Mouse (Mus musculus) MN1 (cell line): ENCODE results near the gene Unc13c.

Source experiments
- DNase-seq: peaks from one replicate; pipeline ENCODE4 v3.0.0-alpha.2; 2016; ENCODE audit warnings: low spot score

Gene Unc13c

DNA sequence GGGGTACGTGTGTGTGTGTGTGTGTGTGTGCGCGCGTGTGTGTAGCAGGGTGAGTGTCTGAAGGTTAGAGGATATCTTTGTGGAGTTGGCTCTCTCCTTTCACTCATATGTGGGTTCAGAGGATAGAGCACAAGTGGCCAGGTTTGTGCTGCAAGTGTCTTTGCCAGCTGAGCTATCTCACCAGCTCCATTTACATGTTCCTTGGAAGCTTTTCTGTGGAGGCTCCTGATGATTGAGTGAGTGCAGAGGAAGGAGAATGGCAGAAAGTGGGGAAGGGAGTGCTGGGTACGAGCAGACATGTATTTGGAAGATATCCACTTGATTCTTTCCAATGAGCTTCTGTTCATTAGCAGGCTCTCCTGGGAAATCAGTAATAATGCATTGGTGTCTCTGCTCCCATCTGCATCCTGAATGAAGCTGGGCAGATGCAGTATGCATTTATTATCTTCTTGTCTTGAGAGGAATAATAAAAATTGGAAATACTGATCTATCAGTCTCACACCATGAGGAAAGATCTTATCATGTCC, 86.3 kb downstream of the Unc13c start:
- DNase-seq, result no peak

DNA sequence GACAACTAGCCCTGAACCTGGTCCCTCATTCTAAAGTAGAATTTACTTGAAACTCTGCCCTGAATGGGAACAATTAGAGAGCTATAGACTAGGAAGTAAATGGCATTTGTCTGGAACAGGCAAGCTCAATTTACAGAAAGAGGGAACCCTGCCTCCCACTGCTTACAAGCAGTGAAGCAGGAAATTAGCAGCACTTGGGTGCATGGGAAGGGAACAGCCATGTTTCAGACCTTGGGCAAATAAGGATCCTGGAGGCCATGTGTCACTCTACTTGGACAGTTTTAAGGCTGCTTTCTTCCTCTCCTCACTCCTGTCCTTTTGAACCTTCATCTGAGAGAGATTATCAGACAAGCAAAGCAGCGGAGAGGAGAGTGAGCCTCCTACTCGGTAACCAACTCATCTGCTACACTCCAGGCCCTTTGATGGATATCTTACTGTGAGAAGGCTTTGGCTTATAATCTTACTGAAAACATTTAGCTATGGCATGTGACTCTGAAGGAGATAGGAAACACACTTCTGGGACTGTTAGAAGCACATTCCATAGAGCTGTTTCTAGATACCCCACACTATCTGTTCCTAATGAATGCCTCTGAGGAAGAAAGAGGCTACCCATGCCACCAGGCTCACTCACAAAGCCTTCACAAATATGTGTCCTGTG, 101.2 kb downstream of the Unc13c start:
- no peak for DNase-seq

DNA sequence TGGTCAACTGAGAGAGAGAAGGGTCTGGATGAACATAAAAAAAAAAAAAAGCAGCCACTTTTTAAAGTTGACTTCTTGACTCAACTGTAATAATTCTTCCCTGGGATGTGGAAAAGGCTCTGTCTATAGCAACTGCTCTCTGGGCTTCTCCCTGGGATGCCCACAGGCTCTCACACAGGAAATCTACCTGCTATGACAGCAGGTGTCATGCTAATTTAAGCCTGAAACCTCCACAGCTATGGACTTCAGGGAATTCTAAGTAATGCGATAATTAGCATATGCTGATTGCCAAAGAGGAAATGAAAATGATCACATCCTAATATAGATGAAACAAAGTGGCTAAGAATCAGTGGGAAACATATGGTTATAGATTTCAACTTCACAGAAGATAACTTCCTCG, 102.1 kb downstream of the Unc13c start:
- no peak for DNase-seq

DNA sequence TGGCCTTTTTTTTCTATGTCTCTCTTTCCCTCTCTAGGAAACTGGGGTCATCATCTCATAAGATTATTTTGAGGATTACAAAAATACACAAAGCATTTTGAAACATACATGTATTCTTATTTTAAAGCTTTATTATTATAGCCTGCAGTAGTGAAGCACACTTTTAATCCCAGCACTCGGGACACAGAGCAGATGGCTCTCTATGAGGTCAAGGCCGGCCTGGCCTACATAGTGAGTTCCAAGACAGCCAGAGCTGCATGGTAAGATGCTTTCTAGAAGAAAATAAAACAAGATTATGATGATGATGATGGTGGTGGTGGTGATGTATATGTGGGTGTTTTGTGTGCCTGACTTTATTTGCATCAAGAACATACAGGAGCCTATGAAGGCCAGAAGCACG, 109.3 kb downstream of the Unc13c start:
- no peak for DNase-seq

DNA sequence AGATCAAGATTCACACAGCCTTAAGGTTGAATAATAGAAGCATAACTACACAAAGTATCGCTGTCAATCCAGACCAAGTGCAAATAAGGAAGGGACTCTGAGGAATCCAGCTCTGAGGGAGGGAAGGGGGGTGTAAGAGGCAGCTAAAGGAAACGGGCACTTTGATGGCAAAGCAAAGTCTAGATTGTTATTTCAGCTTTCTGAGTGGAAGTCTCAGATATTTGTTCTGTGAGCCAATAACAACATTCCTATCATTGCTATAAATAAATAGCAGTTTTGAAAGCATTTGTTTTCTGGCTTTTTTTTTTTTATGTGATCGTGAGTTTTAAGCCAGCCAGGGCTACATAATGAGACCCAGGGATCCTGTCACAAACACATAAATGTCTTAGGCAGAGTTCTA, 114.5 kb downstream of the Unc13c start:
- no peak for DNase-seq

DNA sequence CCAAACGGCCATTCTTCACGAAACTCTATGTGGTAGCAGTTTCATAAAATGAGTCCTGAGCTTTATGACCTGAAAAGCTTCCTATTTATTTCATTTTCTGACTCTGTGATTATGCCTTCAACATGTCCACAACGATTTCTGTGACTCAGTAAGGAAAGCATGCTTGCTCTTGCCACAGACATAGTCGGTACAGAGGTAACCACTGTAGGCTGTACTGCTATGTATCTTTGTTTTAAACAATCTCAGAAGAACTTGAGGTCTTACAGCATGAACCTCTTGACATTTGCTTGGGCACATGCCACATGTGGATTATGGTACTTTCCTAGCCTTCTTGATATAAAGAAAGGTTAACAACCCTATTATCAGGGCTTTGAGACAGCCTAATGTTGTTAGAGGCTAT, 162.1 kb downstream of the Unc13c start:
- no peak for DNase-seq

DNA sequence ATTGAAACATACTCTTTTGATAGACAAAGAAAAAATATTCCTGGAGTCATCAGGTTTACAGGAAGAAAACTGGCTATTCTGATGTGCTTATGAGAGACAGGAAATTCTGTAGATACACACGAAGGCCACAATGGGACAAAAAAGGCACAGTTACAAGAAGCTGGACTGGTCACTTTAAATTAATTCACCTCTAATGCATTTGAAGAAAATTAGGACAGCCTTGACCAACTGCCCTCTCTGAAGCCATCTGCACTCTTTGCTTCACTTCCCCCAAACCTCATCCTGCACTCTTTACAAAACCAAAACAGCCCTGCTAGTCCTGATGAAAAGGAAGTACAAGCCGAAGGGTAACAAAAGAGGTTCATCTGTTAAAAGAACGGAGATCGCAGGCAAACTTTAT, 194.2 kb downstream of the Unc13c start:
- no peak for DNase-seq

DNA sequence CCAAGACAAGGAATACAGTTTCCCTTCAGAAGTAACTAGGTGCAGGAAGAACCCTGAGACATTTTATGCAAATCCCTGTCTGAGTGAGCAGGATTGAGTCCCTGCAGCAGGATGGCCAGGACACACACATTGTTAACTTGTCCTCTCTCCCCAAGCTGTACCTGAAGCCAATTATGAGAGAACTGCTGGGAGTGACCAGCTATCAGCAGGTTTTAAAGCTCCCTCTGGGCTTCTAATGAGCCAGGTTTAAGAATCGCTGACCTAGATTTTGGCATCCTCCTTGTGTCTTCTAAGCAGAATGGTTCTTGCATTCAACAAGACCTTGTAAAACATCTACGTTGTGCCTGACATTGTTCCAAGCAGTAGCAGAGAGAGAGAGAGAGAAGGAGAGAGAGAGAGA, 213.6 kb downstream of the Unc13c start:
- DNase-seq, result no peak

DNA sequence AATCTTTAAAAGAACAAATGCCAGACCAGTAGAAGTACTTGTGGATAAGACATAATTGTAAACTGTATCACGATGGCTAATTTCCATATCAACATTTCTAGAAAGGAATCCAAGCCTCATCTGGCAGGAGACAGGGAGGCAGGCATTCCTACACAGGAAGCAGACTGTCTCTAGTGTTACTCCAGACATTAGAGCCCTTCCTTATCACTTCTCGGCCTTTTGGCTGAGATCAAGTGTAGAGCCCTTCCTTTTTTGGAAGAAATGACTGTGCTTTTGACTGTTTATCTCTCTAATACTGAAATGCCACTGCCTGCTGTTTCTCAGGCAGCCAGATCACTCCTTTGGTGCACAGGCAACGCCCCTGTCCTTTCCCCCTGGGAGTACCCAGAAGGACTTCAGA, 215.3 kb downstream of the Unc13c start:
- DNase-seq, result no peak

DNA sequence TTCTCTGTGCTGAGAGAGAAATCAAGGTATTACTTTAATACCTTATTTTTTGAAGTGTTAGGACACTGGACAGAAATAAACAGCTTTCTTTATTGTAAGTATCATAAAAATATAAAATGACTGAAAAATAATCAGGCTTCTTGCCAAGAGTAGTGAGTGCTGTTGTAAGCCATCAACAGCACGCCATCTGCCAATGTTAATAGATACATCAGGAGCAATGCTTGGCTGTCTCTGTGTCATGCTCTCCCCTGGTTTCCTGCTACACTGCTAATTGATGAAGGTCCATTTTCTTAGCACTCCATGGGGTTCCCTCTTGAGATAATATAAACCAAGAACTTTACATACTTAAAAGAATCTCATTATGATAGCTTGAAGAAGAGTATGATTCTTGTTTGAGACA, 217.4 kb downstream of the Unc13c start:
- DNase-seq, result no peak

DNA sequence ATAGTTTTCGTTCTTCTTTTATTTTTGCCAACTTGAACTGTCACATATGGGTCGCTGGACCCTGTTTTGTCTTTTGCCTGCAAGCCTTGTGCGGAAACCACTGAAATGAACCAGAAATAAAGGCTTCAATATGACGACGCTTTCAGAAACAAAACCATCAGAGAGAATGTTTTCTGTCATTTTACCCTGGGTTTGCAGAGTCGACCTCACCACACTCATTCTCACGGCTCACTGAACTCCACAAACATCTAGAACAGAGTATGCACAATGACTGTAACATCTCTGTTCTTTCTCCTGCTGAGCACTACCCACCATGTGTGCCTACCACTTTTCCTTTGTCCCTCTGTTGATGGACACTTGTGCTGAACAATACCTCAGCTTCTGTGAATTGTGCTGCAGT, 234.3 kb downstream of the Unc13c start:
- no peak for DNase-seq

DNA sequence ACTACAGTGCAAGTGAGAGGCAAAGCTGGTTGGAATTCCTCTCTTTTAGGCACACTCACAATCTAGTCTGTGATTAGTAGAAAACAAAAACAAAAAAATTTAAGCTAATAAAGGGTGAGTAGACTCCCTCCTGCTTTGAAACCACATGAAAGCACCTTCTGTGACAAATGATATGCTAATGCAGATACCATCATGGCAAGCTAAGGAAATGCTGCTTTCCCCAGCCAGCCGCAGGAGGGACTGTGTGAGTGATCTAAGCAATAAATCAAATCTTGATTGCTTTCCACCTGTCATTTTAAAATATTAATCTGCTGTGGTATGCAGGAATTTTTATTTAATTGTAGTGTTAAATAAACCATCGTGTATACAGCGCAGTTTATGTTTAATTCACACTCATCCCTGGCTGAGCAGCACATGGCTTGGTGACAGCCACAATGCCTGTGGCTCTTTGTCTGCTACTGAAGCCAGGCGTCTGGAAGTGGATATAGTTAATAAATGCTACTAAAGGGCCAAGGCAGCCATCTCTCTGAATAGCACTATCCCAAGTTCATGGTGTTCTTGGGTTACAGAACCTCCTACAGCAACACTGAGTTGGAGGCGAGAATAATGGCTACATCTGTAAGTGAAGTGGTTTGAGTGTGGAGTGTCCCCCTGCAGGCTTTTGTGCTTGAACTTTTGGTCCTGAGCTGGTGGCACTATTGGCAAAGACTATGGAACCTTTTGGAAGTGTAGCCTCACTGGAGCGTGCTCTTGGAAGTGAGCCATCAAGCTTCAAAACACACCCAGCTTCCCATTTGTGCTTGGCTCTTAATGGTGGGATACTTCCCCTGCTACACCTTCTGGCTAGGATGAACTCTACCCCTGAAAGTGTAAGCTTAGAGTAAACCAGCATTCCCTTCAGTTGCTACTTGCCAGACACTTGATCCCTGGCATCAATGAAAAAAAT, 242.8 kb downstream of the Unc13c start:
- DNase-seq, result no peak

DNA sequence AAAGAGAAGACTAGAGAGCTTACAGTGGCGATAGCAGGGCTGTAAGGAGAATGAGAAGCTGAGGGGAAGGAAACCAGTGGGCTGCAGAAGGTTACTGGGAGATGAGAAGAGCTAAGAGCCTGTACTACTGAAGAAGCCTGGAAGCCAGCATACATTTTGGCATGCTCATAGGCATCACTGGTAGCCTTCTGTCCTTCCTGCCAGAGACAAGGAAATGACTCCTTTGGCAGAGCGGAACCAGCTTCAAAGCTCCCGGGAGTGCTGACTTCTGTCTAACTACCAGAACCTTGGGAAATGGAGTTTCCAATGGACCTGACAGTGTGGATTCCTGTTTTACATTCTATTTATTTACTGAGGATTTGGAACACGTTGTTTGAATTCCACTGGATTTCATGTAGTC, 244.0 kb downstream of the Unc13c start:
- no peak for DNase-seq

DNA sequence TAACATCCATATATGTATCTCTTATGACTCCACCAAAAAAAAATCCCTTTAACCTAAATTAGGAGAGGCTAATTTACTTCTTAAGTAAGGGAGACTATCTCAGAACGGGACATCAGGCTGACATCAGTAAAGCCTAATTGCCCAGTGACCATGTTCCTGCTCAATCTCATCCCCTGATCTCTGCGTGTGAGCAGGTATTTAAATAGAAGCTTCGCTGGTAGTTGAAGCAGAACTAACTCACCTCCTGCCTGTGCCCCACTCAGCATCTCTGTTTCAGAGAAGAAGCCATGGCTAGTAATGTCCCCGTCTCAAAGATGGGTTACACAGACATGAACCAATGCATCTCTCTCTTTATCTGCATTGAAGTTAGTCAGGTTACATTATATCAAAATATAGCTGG, 255.3 kb downstream of the Unc13c start:
- no peak for DNase-seq

DNA sequence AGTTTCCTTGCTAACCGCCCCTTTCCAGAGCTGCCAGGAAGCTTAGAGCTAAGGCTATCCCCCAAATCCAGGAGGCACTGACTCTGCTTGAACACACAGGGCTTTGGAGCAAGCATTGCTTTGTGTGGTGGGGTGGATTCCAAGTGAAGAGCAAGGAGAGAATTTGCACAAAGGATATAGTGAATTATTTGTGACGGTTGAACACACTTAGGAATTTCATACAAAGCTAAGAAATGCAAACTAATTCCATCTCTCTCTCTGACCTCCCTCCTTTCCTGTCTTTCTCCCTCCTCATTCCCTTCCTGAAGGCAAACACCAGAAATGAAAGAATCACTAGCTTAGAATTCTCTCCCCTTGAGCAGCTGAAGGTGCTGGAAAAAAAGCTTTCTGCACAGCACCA, 271.7 kb downstream of the Unc13c start:
- DNase-seq, result no peak

DNA sequence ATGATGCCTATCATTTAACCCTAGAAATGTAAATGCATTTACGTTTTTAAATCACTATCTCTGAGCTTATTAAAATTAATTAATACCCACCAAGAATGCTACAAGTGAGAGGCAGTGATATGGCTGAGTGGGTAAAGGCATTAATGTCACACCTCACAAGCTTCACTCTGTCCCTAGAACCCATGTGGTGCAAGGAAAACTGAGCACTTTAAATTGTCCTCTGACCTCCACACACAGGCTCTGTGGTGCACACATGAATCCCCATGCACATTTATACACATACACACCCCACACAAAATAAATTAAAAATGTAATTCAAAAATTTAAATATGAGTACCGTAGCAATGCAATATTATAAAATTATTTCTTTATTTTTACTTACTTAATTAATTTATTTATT, 287.2 kb downstream of the Unc13c start:
- no peak for DNase-seq

DNA sequence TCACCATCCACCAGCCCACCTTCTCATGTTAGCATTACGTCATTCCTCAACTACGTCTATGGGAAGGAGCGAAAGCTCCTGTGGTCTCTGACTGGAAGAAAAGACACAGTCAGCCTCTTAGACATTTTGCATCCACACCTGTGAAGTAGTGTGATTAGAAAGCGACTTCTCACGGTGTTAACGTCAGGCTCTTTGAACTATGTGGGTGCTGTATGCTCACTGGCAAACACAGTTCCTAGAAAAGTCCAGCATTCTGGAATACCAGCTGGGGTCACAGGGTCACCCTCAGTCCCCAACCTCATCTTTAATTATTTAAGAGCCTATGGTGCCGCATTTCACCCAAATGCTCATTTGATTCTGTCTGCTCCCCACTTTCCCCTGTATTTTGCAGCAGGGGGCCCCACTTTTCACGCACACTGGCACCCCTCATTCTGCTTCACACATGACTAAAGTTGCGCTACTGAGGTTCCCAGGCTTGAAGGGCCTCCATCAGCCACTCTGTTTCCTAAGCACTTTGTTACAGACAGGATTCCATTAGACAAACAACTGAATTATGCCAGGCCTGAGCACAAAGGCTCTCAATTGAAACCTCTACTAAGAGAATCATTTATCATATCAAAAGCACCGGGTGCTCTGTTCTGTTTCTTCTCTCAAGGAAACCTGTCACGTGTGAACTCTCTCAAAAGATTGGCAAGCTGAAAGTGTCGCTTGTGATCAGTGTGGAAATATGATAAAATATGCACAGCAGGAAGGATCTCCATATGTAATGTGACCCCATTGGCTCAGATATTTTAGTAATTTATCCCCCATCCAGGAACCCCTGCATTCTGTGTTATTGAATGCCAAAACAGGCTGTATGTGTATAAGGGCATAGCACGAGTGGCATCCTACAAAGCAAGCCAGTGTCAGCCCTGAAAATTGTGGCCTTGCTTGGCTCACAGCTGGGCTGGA, 287.9 kb downstream of the Unc13c start:
- DNase-seq, result no peak

DNA sequence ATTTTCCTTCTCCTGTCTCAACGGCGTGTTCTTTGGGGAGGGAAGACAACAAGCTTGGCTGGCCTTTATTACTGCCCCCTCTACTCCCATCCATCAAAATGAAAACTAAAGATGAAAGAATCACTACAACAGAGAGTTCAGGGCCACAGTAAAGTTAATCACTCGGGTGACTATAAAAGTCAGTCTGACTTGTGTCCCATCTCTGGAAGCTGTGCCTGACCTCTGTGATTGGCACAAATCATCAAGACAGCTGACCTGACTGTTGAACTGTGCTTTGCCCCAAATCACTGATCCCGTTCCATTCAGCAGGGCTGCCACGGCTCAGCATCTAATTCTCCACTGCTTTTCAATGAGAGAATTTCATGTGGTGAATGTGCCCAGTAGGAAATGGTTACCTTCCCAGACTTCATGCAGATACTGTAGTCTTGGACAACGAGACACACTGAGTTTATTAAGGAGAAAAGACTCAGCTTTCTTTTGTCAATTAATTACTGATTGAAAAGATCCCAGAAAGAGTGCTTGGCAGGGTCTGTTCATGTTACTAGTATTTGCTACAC, 297.0 kb downstream of the Unc13c start:
- no peak for DNase-seq

DNA sequence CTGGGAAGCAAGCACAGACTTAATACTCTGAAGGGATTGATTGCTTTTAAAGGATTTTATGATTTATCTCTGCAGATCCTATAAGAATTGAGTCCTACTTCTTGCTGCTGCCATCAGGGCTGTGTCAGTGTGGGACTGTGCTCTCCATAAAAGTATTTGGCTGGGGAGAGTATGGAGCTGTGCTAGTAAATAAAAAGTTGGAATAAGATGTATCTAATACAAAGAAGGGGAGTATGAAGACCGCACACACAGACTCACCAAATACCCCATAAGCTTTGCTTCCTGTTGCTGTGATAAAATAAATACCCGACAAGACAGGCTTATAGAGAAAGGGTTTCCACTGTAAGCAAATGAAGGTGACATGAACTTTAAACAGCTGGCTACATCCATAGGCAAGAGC, 298.7 kb downstream of the Unc13c start:
- no peak for DNase-seq

DNA sequence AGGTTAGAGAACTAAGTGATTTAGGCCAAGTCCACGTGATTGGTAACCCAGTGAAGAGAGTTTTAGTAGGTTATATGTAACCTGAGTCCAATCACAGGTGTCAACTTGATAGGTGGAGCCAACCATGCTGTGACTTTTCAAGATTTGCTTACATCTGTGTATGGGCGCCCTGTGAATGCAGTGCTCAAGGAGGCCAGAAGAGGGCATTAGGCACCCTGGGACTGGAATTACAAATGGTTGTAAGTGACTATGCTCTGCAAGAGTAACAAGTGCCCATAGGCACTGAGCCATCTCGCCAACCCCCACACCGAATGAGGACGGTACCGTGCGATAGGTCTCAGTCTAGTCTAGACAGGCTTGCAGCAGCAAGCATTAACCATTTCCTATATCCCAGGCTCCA, 305.9 kb downstream of the Unc13c start:
- DNase-seq, result no peak

DNA sequence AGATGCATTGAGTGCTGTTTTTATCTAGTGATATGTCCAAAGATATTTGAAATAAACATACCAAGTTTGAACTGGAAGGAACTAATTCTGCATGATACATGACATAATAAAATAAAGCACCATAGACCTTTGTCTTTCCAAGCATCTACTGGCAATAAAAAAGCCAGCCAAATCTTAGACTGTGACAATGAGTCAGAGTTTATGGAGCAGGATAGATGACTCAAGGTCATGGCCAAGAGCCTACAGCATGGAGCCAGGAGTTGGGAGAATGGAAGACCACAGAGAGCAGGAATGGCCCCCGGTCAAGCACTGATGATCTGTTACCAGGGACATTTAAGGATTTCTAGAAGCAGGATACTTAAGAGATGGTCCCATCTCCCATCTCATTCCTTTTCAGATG, 319.7 kb downstream of the Unc13c start:
- no peak for DNase-seq

DNA sequence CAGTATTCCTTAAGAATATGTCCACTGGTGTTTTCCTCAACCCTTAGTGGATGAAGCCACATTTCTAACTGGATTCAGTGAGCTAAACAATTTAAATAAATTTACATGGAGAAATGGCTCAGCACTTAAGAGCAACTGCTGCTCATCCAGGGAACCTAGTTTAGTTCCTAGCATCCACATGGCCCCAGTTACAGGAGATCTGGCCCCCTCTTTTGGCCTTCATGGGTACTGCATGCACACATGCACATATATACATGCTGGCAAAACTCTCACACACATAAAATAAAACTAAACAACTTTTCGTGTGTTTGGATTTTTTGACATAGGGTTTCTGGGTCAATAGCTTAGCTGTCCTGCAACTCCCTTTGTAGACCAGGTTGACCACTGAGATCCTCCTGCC, 330.6 kb downstream of the Unc13c start:
- no peak for DNase-seq
